27 mouse cellular contexts compared by ENCODE assay signal in the genomic region with DNA sequence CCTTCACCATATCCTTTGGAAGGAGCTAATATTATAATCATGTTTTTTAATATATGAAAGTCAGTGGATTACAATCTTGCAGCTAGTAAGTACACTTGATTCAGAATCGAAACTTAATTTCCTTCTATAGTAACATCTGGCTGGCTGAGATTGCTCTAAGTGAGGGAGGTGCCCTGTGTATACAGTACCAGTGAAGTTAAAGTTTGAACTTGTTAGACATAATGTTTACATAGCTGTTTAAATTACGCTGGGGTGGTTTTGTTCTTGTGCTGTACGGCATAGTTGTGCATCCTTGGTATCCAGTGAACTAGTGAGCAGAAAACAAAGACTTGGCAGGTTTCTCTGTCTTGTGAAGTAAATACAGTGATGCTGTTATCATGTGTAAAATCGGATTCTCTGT. TPM values are rescaled to one million over a fixed set of nuclear protein-coding genes. Genes with fewer than 3 reads are reported as not detected.
DNase-seq lines count a peak whose midpoint lies in the region; ATAC-seq lines count a peak whose summit lies in the region.
"Had no signal": no experiment of that assay in that cellular context is flagged by ENCODE, and none has a peak within 500 bp of the region (broad histone marks: within the 10 kb centered on the region; RNA-seq: fewer than 3 reads in every experiment).

No protein-coding gene starts in this region.

- no peaks in the 10 kb centered on the region for H3K27me3 ChIP-seq in liver, embryonic 16.5 days (ENCODE audit: control insufficient read depth, insufficient read depth, low read depth, low read length)
- H3K27me3 ChIP-seq in liver, embryonic 11.5 days (replicated peaks; ENCODE audit: control insufficient read depth, insufficient read depth, low read length) = no peaks in the 10 kb centered on the region
- no peaks in the 10 kb centered on the region for H3K27me3 ChIP-seq in intestine, embryonic 15.5 days (replicated peaks)
- H3K27me3 ChIP-seq in stomach, embryonic 15.5 days (replicated peaks) = no peaks in the 10 kb centered on the region
- no peaks in the 10 kb centered on the region for H3K27me3 ChIP-seq in forebrain, embryonic 12.5 days
- H3K27me3 ChIP-seq: CH12.LX; embryonic facial prominence, embryonic 13.5 days; heart, embryonic 13.5 days; hindbrain, embryonic 15.5 days; liver, embryonic 13.5 days; neural tube, embryonic 12.5 days had no signal

- ATAC-seq in liver, embryonic 16.5 days (ENCODE audit: low read depth) = peak; percentile 58
- no peak for ATAC-seq in liver, embryonic 11.5 days (replicated peaks; ENCODE audit: low FRiP score)
- ATAC-seq in intestine, embryonic 15.5 days = peak; percentile 55
- peak; percentile 64 for ATAC-seq in stomach, embryonic 15.5 days (ENCODE audit: insufficient read depth, low FRiP score, low read depth)
- ATAC-seq in forebrain, embryonic 12.5 days (ENCODE audit: low FRiP score) = no peak
- ATAC-seq: activated CD4-positive, CD25-positive, alpha-beta regulatory T cell, adult 4 months had no signal

- no peaks in the 10 kb centered on the region for H3K36me3 ChIP-seq in liver, embryonic 16.5 days (ENCODE audit: control insufficient read depth, insufficient read depth)
- no peaks in the 10 kb centered on the region for H3K36me3 ChIP-seq in liver, embryonic 11.5 days (ENCODE audit: control insufficient read depth, insufficient read depth, low read length)
- no peaks in the 10 kb centered on the region for H3K36me3 ChIP-seq in intestine, embryonic 15.5 days
- no peaks in the 10 kb centered on the region for H3K36me3 ChIP-seq in stomach, embryonic 15.5 days
- no peaks in the 10 kb centered on the region for H3K36me3 ChIP-seq in forebrain, embryonic 12.5 days (replicated peaks)
- H3K36me3 ChIP-seq: embryonic facial prominence, embryonic 13.5 days; heart, embryonic 13.5 days; hindbrain, embryonic 15.5 days; liver, embryonic 13.5 days; neural tube, embryonic 12.5 days had no signal

- H3K4me2 ChIP-seq in liver, embryonic 16.5 days (ENCODE audit: low read depth, low read length) = 0 out of 2 replicates have a peak overlapping the region, but pooled peaks have one; percentile 6
- no peak overlapping the region for H3K4me2 ChIP-seq in liver, embryonic 11.5 days
- no peak overlapping the region for H3K4me2 ChIP-seq in intestine, embryonic 15.5 days (replicated peaks)
- 0 out of 2 replicates have a peak overlapping the region, but pooled peaks have one; percentile 14 for H3K4me2 ChIP-seq in stomach, embryonic 15.5 days
- no peak overlapping the region for H3K4me2 ChIP-seq in forebrain, embryonic 12.5 days
- H3K4me2 ChIP-seq: embryonic facial prominence, embryonic 13.5 days; heart, embryonic 13.5 days; hindbrain, embryonic 15.5 days; liver, embryonic 13.5 days; midbrain, embryonic 11.5 days; neural tube, embryonic 12.5 days had no signal

- no peak overlapping the region for H3K27ac ChIP-seq in liver, embryonic 16.5 days (ENCODE audit: low read length)
- H3K27ac ChIP-seq in liver, embryonic 11.5 days (ENCODE audit: low read depth, low read length) = no peak overlapping the region
- H3K27ac ChIP-seq in intestine, embryonic 15.5 days = no peak overlapping the region
- peak overlapping the region; percentile 74; the same call in 1 of the 2 replicates for H3K27ac ChIP-seq in stomach, embryonic 15.5 days
- H3K27ac ChIP-seq in forebrain, embryonic 12.5 days = no peak overlapping the region
- H3K27ac ChIP-seq: embryonic facial prominence, embryonic 13.5 days; heart, embryonic 13.5 days; hindbrain, embryonic 15.5 days; liver, embryonic 13.5 days; neural tube, embryonic 12.5 days had no signal

- H3K4me1 ChIP-seq in liver, embryonic 16.5 days (ENCODE audit: control insufficient read depth, low read depth, low read length) = peaks cover 2% of the 10 kb centered on the region
- H3K4me1 ChIP-seq in liver, embryonic 11.5 days (replicated peaks; ENCODE audit: control insufficient read depth, insufficient read depth, low read length) = peaks cover 14% of the 10 kb centered on the region
- peaks cover 17% of the 10 kb centered on the region for H3K4me1 ChIP-seq in intestine, embryonic 15.5 days (replicated peaks)
- H3K4me1 ChIP-seq in stomach, embryonic 15.5 days = peaks cover 19% of the 10 kb centered on the region
- peaks cover 8% of the 10 kb centered on the region for H3K4me1 ChIP-seq in forebrain, embryonic 12.5 days

- whole genome bisulfite sequencing in liver, embryonic 16.5 days (ENCODE audit: insufficient replicate concordance) = 53% methylated on average over 4 of the region's 4 CpGs
- WGBS in liver, embryonic 11.5 days = 68% methylated on average over 4 of the region's 4 CpGs
- 22% methylated on average over 4 of the region's 4 CpGs for WGBS in intestine, embryonic 15.5 days
- 23% methylated on average over 4 of the region's 4 CpGs for WGBS in stomach, embryonic 15.5 days
- 80% methylated on average over 4 of the region's 4 CpGs for WGBS in forebrain, embryonic 12.5 days

- H3K9ac ChIP-seq in liver, embryonic 16.5 days (ENCODE audit: low read depth, low read length) = no peak overlapping the region
- no peak overlapping the region for H3K9ac ChIP-seq in liver, embryonic 11.5 days (ENCODE audit: low read depth, low read length)
- no peak overlapping the region for H3K9ac ChIP-seq in intestine, embryonic 15.5 days
- no peak overlapping the region for H3K9ac ChIP-seq in stomach, embryonic 15.5 days
- H3K9ac ChIP-seq in forebrain, embryonic 12.5 days = no peak overlapping the region
- H3K9ac ChIP-seq: embryonic facial prominence, embryonic 13.5 days; forebrain, postnatal 0 days; heart, embryonic 13.5 days; hindbrain, embryonic 15.5 days; liver, embryonic 13.5 days; neural tube, embryonic 12.5 days had no signal

- DNase-seq in cerebellum, adult 9-11 months = peak; percentile 6
- no peak for DNase-seq in cerebellum, postnatal 10 days
- no peak for DNase-seq in liver, embryonic 11.5 days (ENCODE audit: low spot score)
- DNase-seq in adrenal gland, postnatal 10 days = no peak
- DNase-seq: adrenal gland, adult 2 months; cerebellum, adult 8-10 months; embryo, embryonic 11 days; gastrocnemius, postnatal 10 days; heart, postnatal 10 days; kidney, postnatal 25 days; liver, embryonic 13.5 days; lung, postnatal 36 days; thymus, adult 18-20 months; thymus, postnatal 36 days had no signal

- no peak overlapping the region for H3K4me3 ChIP-seq in liver, embryonic 16.5 days (ENCODE audit: low read depth, low read length)
- H3K4me3 ChIP-seq in liver, embryonic 11.5 days (ENCODE audit: low read depth, low read length) = no peak overlapping the region
- no peak overlapping the region for H3K4me3 ChIP-seq in intestine, embryonic 15.5 days (replicated peaks)
- H3K4me3 ChIP-seq in stomach, embryonic 15.5 days (replicated peaks) = no peak overlapping the region
- H3K4me3 ChIP-seq in forebrain, embryonic 12.5 days (replicated peaks) = no peak overlapping the region
- H3K4me3 ChIP-seq: embryonic facial prominence, embryonic 13.5 days; erythroblast, embryonic 14.5 days; heart, embryonic 13.5 days; hindbrain, embryonic 15.5 days; liver, embryonic 13.5 days; neural tube, embryonic 12.5 days had no signal

- H3K9me3 ChIP-seq in liver, embryonic 16.5 days (replicated peaks; ENCODE audit: control insufficient read depth, low read length) = no peaks in the 10 kb centered on the region
- H3K9me3 ChIP-seq in liver, embryonic 11.5 days (ENCODE audit: control insufficient read depth, low read length) = no peaks in the 10 kb centered on the region
- H3K9me3 ChIP-seq in intestine, embryonic 15.5 days = no peaks in the 10 kb centered on the region
- no peaks in the 10 kb centered on the region for H3K9me3 ChIP-seq in stomach, embryonic 15.5 days
- H3K9me3 ChIP-seq in forebrain, embryonic 12.5 days = no peaks in the 10 kb centered on the region
- H3K9me3 ChIP-seq: embryonic facial prominence, embryonic 13.5 days; heart, embryonic 13.5 days; hindbrain, embryonic 15.5 days; liver, embryonic 13.5 days; neural tube, embryonic 12.5 days had no signal

RNA-seq across cellular contexts. Expression of gene Pkp4, which starts 18.3 kb away (rescaled TPM):
- polyA plus RNA-seq in liver, embryonic 16.5 days (2015; fragmentation: Nextera tagmentation; extraction: Ambion mirVana) = 4.7 and 6.1 TPM in 2 replicates
- polyA plus RNA-seq in liver, embryonic 11.5 days (2014; fragmentation: Nextera tagmentation; extraction: Ambion mirVana) = 14.0 and 17.7 TPM in 2 replicates
- 17.4 and 19.6 TPM in 2 replicates for polyA plus RNA-seq in intestine, embryonic 15.5 days (2015; fragmentation: Nextera tagmentation; extraction: Ambion mirVana)
- polyA plus RNA-seq in stomach, embryonic 15.5 days (2015; fragmentation: Nextera tagmentation; extraction: Ambion mirVana) = 27.2 and 30.4 TPM in 2 replicates
- total RNA-seq in adrenal gland, postnatal 10 days (2021) = 10 to 100 TPM; 59.9 to 76.5 TPM
- polyA plus RNA-seq in forebrain, embryonic 12.5 days (2016; fragmentation: Nextera tagmentation; extraction: Ambion mirVana) = 19.0 and 20.1 TPM in 2 replicates
- total RNA-seq: CH12.LX had no signal

RNA-seq across cellular contexts. Expression of gene Ccdc148, which starts 18.5 kb away (rescaled TPM):
- 0.50 and 0.70 TPM in 2 replicates for polyA plus RNA-seq in liver, embryonic 16.5 days (2015; fragmentation: Nextera tagmentation; extraction: Ambion mirVana)
- 0.13 and 0.32 TPM in 2 replicates for polyA plus RNA-seq in liver, embryonic 11.5 days (2014; fragmentation: Nextera tagmentation; extraction: Ambion mirVana)
- 0.88 and 0.90 TPM in 2 replicates for polyA plus RNA-seq in intestine, embryonic 15.5 days (2015; fragmentation: Nextera tagmentation; extraction: Ambion mirVana)
- 0.89 and 1.3 TPM in 2 replicates for polyA plus RNA-seq in stomach, embryonic 15.5 days (2015; fragmentation: Nextera tagmentation; extraction: Ambion mirVana)
- 1 to 10 TPM; 1.3 to 1.4 TPM for total RNA-seq in adrenal gland, postnatal 10 days (2021)
- polyA plus RNA-seq in forebrain, embryonic 12.5 days (2016; fragmentation: Nextera tagmentation; extraction: Ambion mirVana) = 2.4 TPM in 2 replicates
- total RNA-seq: CH12.LX had no signal
- polyA plus RNA-seq: erythroblast, embryonic 14.5 days had no signal

Comparison
In these comparisons a context has a peak if more than half of its experiments do, and no peak if none do; other contexts are left out.
1. ATAC-seq: peak in liver, embryonic 16.5 days (single experiment), intestine, embryonic 15.5 days (single experiment) and stomach, embryonic 15.5 days (single experiment); none in liver, embryonic 11.5 days (single experiment) and forebrain, embryonic 12.5 days (single experiment).
2. H3K4me2 ChIP-seq: peak in liver, embryonic 16.5 days (single experiment) and stomach, embryonic 15.5 days (single experiment); none in liver, embryonic 11.5 days (single experiment), intestine, embryonic 15.5 days (single experiment) and forebrain, embryonic 12.5 days (single experiment).